Mouse (Mus musculus): ENCODE data around the gene Olfr629. TPM values are rescaled to one million over a fixed set of nuclear protein-coding genes. Genes with fewer than 3 reads are reported as not detected.

Olfr629 gene
- polyA plus RNA-seq, 1 experiment from 2014 or later: not detected

GRCm38 (mm10) chr7:103712024-103712423 lies 32.7 kb downstream of the Olfr629 start:
- CTCF ChIA-PET: no interaction called here
- no peak for TF ChIP-seq CTCF (IDR thresholded peaks at IDR 0.05)
- DNase-seq (ENCODE audit: low read depth, low spot score) (no peak), ATAC-seq (no peak)
- in situ Hi-C loops (cut with MboI; ENCODE audit: low pct_unique_long_range_greater_than_20kb): no loop called here
- H3K27me3 ChIP-seq: no peaks in the 10 kb centered on the region
- POLR2A ChIA-PET: no interaction called here

- in situ Hi-C loops (cut with MboI; ENCODE audit: low pct_unique_long_range_greater_than_20kb): no loop called here
- POLR2A ChIA-PET: no interaction called here
- H3K27me3 ChIP-seq: no peaks in the 10 kb centered on the region
- no peak for ATAC-seq
- DNase-seq (ENCODE audit: low read depth, low spot score): no peak
- TF ChIP-seq CTCF (IDR thresholded peaks at IDR 0.05): no peak
- CTCF ChIA-PET: no interaction called here
These were observed 45.3 kb downstream of the Olfr629 start for GRCm38 (mm10) chr7:103699469-103699868.

Other genes starting within 250 kb of the Olfr629 start
- not detected for gene Olfr609, start 246.9 kb downstream of the Olfr629 start, polyA plus RNA-seq (2021)
- gene Olfr610, start 232.8 kb downstream of the Olfr629 start, polyA plus RNA-seq (2021): not detected
- gene Olfr611, start 224.1 kb downstream of the Olfr629 start, polyA plus RNA-seq (2021): not detected
- not detected for gene Olfr612, start 202.2 kb downstream of the Olfr629 start, polyA plus RNA-seq (2021)
- 0.42 TPM for gene Olfr613, start 196.9 kb downstream of the Olfr629 start, polyA plus RNA-seq (2021)
- gene Olfr615, start 188.9 kb downstream of the Olfr629 start, polyA plus RNA-seq (2021): not detected
- not detected for gene Olfr616, start 175.8 kb downstream of the Olfr629 start, polyA plus RNA-seq (2021)
- not detected for gene Olfr617, start 171.9 kb downstream of the Olfr629 start, polyA plus RNA-seq (2021)
- gene Olfr618, start 154.8 kb downstream of the Olfr629 start, polyA plus RNA-seq (2021): not detected
- not detected for gene Olfr619, start 144.4 kb downstream of the Olfr629 start, polyA plus RNA-seq (2021)
- gene Olfr620, start 132.4 kb downstream of the Olfr629 start, polyA plus RNA-seq (2021): not detected
- not detected for gene Olfr622, start 102.2 kb downstream of the Olfr629 start, polyA plus RNA-seq (2021)
- gene Olfr623, start 81.2 kb downstream of the Olfr629 start, polyA plus RNA-seq (2021): not detected
- 0.15 TPM for gene Olfr624, start 73.8 kb downstream of the Olfr629 start, polyA plus RNA-seq (2021)
- gene Olfr625-ps1, start 62.2 kb downstream of the Olfr629 start, polyA plus RNA-seq (2021): not detected
- not detected for gene Olfr243, start 30.3 kb downstream of the Olfr629 start, polyA plus RNA-seq (2021)
- not detected for gene Olfr628, start 14.6 kb downstream of the Olfr629 start, polyA plus RNA-seq (2021)
- not detected for gene Olfr630, start 12.4 kb upstream of the Olfr629 start, polyA plus RNA-seq (2021)
- not detected for gene Olfr69, start 26.7 kb upstream of the Olfr629 start, polyA plus RNA-seq (2021)
- not detected for gene Olfr68, start 34.8 kb upstream of the Olfr629 start, polyA plus RNA-seq (2021)
- gene Olfr67, start 46.9 kb upstream of the Olfr629 start, polyA plus RNA-seq (2021): not detected
- not detected for gene Hbb-bt, start 69.1 kb upstream of the Olfr629 start, polyA plus RNA-seq (2021)
- gene Hbb-bs, start 83.2 kb upstream of the Olfr629 start, polyA plus RNA-seq (2021): not detected
- not detected for gene Hbb-bh2, start 95.6 kb upstream of the Olfr629 start, polyA plus RNA-seq (2021)
- not detected for gene Hbb-bh1, start 98.2 kb upstream of the Olfr629 start, polyA plus RNA-seq (2021)
- gene Hbb-y, start 108.3 kb upstream of the Olfr629 start, polyA plus RNA-seq (2021): not detected
- gene Olfr66, start 141.3 kb upstream of the Olfr629 start, polyA plus RNA-seq (2021): not detected
- not detected for gene Olfr64, start 149.5 kb upstream of the Olfr629 start, polyA plus RNA-seq (2021)
- not detected for gene Olfr65, start 158.5 kb upstream of the Olfr629 start, polyA plus RNA-seq (2021)
- gene Olfr631, start 183.9 kb upstream of the Olfr629 start, polyA plus RNA-seq (2021): not detected
- not detected for gene Olfr632, start 189.4 kb upstream of the Olfr629 start, polyA plus RNA-seq (2021)
- not detected for gene Olfr633, start 199.5 kb upstream of the Olfr629 start, polyA plus RNA-seq (2021)
- not detected for gene Olfr635, start 226.2 kb upstream of the Olfr629 start, polyA plus RNA-seq (2021)